Mouse (Mus musculus) mesoderm, embryonic 11.5 days (tissue): ENCODE results near the gene Prdm5.

Source experiments
- DNase-seq: peaks from one replicate; pipeline ENCODE4 v3.0.0-alpha.2; 2012; ENCODE audit warnings: low read depth, low spot score

Prdm5 gene

DNA sequence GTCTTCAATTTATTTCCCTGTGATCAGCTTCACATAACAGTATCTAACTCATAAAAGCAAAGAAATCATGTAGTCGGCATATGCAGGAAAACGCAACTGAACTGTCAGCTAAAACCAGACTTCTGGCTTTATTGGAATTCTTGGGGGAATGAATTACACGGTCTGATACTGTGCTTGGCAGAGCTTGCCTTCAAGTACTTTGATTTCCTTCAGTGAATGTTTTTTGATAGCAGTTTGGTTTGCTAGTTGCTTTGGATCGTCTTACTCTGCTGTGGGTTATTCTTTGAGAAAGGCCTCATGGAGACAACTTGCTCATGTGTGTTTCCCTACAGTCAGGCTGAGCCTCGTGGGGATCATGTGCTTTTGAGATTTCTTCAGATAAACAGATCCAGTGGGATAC lies 52.7 kb downstream of the Prdm5 start:
- DNase-seq, result no peak

DNA sequence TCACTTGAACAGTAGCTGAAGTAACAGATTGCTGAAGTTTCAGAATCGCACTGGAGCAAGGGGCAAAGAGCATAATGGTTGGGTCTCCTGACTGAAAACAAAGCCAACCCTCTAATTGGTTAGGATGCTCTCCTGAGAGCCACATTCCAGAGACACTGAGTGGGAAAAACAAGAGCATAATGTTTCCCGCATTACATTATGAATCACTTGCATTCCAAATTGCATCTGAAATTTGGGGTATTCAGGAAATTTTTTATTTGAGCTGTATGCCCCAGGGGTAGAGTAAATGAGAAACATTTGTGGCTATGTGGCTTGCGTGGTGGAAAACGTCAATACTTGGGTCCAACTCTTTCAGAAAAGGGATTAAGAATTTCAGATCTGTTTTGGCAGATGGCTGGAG lies 55.2 kb downstream of the Prdm5 start:
- no peak for DNase-seq

DNA sequence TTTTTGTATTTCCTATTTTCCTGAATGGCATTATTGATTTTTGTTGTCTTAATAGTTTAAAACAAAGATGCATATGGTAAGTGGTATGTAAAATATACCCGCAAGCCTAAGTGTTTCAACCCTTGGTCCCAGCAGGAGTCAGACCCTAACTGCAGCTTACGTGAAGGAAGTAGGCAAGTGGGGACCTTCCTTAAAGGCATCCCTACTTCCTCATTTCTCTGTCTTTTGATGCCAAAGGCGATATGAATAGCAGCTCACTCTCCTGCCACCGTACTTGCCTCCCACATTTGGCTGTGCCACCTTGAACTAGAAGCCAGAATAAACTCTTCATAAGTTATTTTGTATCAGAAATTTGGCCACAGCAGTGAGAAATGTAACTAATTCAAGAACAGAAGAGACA lies 63.8 kb downstream of the Prdm5 start:
- DNase-seq, result no peak

DNA sequence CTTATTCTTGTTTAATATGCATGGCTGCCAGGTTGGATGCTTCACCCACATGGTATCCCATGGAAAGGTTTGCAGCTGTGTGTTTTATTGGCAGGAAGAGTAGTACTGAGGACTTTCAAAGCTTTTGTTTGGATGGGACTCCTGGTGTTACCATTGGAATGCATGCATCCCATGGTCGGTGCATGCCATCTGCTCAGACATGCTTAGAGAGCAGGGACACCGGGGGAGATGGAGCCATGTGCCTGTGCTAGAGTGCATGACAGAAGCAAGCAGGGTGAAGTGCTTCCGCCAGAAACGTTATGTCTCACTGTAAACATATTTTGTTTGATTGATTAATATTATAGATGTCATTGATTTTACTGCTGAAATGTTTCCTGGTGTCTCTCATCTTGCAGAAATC lies 70.3 kb downstream of the Prdm5 start:
- no peak for DNase-seq

DNA sequence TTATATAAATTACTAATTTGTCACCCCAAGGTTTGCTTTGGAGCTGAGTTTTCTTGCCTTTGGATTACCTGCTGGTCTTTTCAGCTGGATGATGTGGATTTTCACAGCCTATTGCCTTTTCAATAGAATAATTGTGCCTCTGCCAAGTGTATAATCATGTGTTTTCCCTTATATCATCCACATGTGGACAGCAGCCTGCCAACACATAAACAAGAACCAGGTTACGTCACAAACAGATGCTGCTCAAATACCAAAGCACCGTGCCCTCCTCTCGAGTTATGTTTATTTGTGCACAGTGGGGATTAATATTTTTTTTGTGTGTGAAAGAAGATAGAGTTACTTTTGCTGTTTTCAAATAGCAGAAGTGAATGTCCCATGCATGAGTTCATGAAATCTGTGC lies 70.9 kb downstream of the Prdm5 start:
- DNase-seq, result no peak

DNA sequence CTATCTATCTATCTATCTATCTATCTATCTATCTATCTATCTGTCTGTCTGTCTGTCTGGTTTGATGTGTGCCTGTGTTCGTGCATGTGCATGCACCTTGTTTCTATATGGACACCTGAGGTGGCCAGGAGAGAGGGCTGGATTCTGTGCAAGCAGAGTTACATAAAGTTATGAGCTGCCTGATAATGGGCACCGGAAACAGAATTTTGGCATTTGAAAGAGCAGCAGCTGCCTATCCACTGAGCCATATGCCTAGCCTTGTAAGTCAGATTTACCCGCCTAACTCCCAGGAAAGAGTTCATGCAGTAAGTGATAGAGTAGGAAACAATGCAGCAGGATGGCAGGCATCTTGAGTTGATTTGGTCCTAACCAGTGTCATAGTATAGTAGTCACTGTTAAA lies 71.4 kb downstream of the Prdm5 start:
- DNase-seq, result no peak

DNA sequence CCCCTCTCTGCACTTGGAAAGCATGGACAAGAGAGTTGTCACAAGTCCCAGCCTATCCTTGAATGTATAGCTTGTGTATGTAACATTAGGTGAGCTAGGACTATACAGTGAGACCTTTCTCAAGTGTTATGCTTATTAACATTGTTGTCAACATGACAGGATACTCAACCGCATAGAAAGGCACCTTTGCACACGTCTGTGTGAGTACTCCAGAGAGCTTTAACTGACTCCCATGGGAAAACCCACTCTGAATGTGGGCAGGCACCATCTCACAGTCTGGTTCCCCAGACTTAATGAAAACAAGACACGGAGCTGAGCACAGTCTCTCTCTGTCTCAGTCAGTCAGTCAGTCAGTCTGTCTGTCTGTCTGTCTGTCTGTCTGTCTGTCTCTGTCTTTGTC lies 75.2 kb downstream of the Prdm5 start:
- DNase-seq, result no peak

DNA sequence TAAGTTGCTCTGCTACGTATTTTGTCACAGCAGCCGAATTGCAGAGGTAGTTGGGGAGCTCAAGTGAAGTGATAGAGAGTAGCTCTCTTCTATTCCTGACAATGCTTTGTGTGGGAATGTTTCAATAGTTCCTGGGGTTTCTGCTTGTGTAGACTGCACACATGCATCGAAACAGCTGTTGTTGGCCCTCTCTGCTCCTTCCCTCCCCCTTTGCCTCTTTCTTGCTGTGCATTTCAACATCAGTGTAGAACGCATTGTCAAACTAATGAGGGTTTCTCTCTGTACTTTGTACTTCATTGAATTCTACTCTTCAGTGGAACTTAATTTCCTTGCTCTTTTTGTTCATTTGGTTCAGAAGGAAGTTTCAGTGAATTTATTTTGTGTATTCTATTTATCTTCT lies 75.8 kb downstream of the Prdm5 start:
- no peak for DNase-seq

DNA sequence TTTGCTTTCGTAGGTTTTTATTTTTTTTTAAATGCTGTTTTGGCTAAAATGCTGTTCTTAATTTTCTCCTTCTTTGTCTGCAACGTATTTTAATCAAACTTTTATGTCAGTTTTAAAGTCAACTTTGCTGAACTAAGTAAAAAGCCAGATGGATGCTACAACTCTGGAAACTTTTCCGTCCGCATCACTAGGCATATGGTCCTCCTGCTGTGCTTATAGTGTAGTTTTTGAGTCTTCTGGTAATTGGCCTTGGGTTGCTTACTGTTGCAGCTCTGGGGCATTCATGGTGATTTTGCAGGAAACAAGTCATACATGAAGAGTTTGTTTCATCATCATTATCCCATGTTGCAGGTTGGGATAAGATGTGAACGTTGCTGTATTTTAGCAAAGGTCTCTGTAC lies 81.8 kb downstream of the Prdm5 start:
- no peak for DNase-seq

DNA sequence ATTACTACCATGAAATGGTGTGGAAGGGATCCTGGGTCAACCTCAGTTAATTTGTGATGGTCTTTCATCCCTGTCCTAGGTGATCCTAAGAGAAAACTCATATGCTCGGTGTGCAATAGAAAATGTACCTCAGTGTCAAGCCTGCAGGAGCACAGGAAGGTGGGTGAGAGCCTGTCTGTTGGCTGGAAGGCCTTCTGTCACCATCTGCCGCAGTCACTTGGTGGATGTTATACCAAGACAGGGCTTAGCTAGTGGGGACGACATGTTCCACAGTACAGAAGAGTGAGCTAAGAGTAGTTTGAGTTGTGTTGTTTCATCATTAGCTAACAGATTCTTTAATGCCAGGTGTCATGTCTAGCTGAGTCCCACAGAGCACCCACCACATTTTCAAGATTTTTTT lies 84.0 kb downstream of the Prdm5 start:
- DNase-seq, result no peak

DNA sequence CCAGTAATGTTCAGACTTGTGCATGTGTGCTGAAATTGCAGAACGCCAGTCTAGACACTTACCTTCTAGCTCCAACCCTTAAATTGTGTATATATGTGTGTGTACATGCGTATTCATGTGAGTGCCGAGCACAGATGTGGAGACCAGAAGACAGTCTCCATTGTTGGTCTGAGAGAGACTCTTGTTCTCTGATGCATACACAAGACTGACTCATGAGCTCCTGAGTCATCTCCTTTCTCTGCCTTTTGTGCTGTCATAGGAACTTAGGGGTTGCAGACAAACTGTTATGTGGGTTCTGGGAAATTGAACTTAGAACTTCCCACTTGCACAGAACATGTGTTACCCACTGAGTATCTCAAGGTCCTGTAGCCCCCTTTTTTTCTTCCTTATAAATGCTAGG lies 85.4 kb downstream of the Prdm5 start:
- DNase-seq, result no peak

DNA sequence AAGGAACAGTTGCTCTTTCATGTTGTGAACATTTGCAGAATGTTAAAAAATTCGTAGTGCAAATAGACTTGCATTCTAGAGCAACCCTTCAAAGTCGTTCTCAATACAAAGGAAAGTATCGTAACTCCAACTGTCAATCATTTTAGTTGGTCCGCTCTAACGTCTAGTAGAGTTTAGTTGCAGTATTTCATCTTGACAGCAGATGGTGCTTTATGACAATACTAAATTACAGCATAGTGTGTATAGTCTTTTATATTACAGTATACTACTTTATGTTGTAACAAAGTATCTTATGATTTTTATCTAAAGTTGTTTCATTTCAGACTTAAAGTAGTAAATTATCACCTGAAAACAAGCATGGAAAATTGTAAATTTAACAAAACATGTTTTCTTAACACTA lies 86.1 kb downstream of the Prdm5 start:
- DNase-seq, result no peak

DNA sequence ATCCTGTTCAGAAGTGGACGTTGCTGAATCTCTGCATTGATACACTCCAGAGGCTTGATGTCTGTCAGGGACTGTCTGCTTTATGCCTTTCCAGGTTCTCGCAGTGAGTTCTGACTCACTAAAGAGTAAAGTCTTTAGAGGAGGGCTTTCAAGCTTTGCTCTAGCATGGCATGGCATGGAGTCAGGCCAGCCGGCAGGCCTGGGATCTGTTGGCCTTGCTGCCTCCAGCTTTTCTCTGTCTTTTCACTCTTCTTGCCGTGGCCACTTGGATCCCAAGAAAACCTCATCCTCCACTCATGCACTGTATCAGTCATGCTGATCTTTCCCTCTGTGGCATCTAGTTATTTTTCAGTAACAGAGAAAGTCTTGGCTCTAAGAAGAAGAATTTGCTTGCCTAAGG lies 87.1 kb downstream of the Prdm5 start:
- no peak for DNase-seq

DNA sequence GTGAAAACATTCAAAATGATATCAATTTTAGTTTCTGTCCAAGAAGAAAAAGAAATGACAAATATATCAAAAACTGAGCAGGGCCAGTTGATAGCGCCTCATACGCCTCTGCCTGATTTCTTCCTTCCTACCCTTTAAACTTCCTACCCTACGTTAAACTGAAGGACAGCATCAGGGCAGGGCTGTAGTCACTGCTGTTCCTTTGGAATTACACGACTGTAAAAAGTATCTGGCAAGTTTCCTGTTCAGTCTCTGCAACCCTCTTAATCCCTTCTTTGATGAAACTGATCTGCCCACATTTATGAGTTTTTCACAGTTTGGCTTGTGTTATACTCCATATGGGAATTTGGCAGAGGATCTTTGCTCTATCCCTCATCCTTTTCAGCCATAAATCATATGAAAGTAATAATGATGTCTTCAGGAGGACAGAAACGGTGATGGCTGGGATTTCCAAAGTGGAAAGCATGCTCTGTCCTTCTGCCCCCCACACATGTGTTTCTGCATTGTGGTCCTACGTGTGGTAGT lies 93.0 kb downstream of the Prdm5 start:
- no peak for DNase-seq

DNA sequence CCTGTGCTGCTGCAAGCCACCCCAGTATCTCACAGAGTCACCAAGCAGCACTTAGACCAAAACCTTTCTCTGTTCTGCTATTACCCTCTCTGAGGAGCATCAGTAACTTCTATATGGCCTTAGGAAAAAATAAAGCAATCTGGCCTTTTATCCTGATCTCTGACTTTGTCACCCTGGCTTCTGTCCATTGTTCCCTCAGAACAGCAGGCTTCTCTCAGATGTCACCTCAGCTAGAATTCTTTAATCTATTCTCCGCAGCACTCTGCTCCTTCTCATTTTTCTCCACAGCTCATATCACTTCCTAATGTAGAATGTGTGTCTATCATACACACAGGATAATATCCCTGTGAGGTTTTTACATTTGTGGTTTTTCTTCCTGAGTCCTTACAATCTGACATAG lies 99.5 kb downstream of the Prdm5 start:
- no peak for DNase-seq

DNA sequence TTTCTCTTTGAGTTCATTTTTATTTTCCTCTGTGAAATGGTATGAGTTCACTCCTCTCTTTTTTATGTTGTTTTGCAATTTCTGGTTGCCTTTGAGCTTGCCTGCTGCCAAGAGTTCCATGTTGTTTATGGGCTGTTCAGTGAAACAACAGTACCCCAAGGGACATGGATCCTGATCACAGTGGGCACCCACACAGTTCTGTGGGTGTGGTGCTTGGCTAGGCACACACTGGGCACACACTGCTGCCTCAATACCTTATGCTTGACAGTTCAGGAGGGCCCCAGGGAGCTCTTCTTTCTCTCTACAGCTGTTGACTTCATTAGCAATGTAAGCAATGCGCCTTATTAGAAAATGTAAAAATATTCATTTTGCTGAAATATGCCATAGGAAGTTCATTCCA lies 110.0 kb downstream of the Prdm5 start:
- no peak for DNase-seq

DNA sequence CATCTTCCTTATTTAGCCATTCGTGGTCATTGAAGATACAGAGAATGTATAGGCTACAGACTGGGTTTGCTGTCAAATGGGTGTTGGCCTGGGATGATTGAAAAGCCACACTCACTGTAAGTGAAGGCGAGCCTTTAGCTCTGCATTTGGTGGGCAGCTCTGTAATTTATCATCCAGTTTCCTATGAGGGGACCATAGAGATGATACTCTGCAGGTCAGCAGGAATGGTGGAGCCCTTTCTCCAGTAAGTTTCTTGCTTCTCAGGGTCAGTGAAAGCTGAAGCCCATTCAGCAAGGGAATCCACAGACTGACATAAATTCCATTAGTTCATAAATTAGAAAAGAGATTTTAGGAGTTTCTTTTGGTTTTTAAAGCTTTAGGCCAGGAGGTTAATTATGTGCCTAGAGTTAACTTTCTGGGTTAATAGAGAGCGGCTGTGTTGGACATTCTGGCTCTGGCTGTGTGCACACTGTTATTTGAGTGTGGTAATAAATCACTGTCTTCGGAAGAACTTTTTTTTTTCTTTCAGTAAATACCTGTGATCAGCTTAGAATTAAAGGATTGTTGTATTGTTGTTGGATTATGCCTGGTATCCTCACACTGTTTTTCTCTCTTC lies 113.4 kb downstream of the Prdm5 start:
- peak; percentile 35 for DNase-seq

DNA sequence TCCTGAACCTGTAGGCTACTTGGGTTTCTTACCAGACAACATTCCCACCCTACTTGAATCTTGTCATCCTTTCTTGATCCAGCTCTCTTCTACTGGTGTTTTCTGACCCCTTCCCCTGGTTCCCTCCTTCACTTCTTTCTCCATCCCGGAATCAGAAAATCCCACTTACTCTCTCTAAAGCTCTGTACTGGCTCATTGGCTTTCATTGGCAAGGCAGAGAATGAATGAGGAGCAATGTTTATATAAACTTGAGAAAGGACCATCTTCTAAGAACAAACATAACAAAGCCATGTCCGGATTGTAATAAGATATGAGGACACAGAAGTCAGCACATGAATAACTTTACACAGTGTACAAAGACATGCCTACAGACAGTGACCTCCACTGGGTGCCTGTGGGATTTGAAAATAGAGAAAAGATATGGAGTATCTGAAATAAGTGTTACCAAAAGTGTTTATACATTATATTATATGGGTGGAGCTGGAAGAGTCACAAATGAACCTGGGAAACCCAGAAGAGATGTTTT lies 127.9 kb downstream of the Prdm5 start:
- no peak for DNase-seq

DNA sequence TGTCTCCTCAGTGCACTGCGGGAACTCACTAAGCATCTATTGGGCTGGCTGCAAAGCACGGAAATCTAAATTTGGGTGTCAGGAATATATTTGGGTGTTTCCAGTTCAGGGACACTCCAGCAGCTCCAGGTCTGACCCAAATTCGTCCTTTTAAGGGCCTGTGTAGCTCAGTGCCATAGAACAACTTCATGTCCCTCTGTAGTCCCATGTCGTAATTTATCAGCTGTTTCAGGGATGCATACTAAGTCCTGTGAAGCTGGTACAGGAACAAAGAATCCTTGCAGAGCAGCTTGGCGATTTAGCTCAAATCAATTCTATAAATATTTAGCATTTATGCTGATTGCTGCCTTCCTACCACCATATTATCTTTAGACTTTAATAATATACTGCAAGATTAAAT lies 136.6 kb downstream of the Prdm5 start:
- no peak for DNase-seq

DNA sequence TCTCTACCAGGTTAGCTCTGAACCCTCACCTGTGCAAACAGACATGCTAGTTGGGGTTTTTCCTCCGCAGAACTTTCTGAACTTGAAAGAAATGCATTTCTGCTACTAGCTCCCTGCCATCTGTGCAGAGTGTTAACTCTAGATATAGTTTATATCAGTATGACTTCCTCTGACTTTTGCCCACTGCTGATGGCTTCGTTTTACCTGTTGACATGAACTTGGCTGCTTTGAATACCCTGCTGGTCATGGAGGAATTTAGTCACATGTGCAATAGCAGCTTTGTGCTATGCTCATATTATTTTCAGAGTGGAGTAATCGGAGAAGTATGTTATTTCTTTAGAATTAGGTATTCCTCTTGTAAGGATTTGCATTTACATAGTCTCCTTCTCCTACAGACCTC lies 142.9 kb downstream of the Prdm5 start:
- DNase-seq, result no peak

DNA sequence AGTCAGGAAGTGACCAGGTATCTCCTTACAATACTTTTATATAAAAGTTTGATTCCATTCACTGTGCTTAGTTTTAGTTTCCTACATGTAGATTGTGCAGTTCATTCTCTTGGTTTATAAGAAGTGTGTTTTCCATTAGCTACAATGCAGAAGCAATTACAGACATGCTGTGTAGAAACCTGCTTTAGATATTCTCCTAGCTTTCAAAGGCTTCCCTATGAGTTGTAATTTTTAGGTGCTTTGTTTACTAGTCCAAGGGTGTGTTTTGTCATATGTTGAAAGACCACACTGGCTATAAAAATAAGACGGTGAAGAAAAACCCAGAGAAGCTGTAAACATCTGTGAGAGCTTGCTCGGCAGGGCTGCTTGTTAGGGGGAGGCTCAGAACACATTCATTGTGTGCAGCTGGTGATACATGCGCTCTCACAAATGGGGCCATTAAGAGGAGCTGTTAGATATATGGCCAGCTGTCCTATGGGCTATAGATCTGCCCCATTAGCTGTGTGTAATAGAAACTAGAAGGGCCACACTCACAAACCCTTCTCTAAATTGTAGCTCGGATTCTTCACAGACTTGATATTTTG lies 144.8 kb downstream of the Prdm5 start:
- peak; percentile 28 for DNase-seq

DNA sequence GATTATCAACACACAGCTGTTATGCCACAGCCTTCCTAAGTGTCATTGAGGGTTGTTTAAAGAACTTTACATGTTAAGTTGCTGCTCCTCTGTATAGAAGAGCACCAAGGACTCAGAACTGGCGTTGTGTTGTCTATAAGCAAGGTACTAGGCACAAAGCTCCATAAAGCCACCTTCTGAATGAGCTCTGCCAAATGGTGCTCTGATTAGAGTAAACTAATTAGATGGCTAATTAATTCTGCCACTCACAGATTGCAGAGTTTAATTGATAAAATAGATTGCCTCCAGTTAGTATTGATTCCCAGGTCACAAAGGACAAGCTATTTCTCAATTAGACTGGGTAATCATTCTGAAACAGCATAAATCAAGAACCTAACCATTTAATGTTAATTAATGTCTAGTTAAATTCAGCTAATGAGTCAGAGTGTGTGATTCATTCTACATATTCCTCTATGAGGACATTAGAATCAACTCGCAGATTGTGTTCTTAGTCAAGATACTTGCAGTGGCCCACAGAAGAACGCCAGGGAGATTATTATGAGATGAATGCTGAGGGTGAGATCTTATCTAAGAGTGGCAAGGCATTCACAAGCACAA lies 147.0 kb downstream of the Prdm5 start:
- DNase-seq, result no peak

DNA sequence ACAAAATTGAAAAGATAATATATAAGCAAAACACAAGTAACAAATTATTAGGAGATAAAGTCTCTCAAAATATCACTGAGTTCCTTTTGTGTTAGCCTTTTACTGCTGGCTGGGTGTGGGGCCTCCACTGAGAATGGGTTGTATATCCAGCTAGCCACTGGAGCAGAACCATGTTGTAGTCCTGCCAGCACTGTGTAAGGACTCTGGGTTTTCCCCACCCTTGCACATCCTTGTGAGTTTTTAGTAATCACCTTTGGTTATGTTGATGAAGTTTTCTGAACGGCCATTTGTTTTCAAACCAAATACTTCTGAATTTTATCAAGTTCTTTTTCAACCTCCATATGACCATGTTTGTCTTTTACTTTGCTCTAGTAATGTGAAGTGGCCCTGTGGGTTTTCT lies 151.7 kb downstream of the Prdm5 start:
- DNase-seq, result no peak
